Mouse (Mus musculus) erythroblast, embryonic 14.5 days (primary cell): Measurements from ENCODE around the gene Gldc.

ENCODE experiments used
- GATA1 ChIP-seq: IDR thresholded peaks from 2 replicates; pipeline ENCODE4 v1.6.1; 2012; ENCODE audit warnings: low read length, inconsistent platforms, mixed read lengths
- TAL1 ChIP-seq: IDR thresholded peaks from 3 replicates; pipeline ENCODE4 v1.6.1; 2012; ENCODE audit warnings: low read length, inconsistent platforms, mixed read lengths

DNA sequence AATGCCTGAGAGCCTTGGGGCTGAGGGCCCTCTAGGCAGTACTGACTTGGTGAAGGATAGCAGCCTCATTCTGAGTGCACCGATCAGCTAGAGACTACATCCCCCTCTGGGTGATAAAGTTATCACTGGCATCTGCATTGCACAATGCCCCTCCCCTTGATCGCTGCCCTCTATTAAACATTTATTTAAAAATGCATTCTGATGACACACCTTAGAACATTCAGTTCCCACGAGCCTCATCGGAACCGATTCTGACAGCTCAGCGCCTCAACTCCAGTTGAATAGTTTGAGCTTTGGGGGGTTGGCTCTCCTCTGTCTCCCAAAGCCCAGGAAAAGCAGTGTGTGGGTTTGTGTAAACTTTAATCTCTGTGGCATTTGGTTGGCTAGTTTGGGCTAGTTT lies 4.9 kb downstream of the Gldc start:
- TF ChIP-seq GATA1 (no peak), TAL1 (no peak)
